Mouse (Mus musculus) sigmoid colon, adult 10 weeks (tissue): Measurements from ENCODE around the gene Mzt1. TPM values are rescaled to one million over a fixed set of nuclear protein-coding genes. Genes with fewer than 3 reads are reported as not detected.

ENCODE experiments used
- polyA plus RNA-seq: library from polyadenylated mRNA; stranded (reverse); fragments of 350-450 nt; fragmentation: Illumina TruSeq; extraction: RNeasy Lipid Tissue Mini Kit (QIAGEN cat#74804); gene quantifications from one replicate; pipeline ENCODE4 v1.2.3, GENCODE M21; 2014; ENCODE audit warnings: low read depth, low replicate concordance

Gene Mzt1
- 191 TPM for polyA plus RNA-seq

GRCm38 (mm10) chr14:99046031-99046781 lies at the start of gene Mzt1, which contains the start of gene Bora:
Gene Mzt1 (minus strand): TSS chr14:99046134.
Gene Bora (plus strand): TSS chr14:99046222.

GRCm38 (mm10) chr14:98994218-98994617 lies 51.7 kb downstream of the Mzt1 start, which contains the start of gene Rpl36a-ps1:
Gene Rpl36a-ps1 (minus strand): TSS chr14:98994318.

Other genes starting within 250 kb of the Mzt1 start
- gene Rpl36a-ps1, start 51.8 kb downstream of the Mzt1 start, polyA plus RNA-seq = 110 TPM
- gene Bora, start 88 bp upstream of the Mzt1 start, polyA plus RNA-seq = 16.5 TPM
- 34.8 TPM for gene Pibf1, start 53.3 kb upstream of the Mzt1 start, polyA plus RNA-seq
- 33.3 TPM for gene Dis3, start 53.6 kb upstream of the Mzt1 start, polyA plus RNA-seq